Mouse (Mus musculus): ENCODE results near the gene T.

DNA sequence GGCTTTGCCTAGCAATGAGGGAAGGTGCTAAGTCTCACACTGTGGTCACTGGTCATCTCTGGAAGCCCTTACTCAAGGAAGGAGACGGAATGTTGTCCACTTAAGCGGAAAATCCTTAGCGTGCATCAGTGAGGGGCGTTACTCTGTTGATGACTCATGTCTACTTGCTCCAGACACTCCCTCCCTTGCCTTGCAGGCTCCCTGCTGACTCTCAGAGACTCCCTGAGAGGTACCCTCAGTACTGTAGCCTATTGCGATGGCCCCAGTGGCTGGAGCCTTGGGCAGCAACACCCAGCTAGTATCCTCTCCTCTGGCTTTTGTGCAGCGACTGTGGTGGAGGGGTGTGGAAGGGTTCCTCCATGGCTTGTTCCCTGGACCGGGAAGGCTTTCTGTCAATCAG is 21.4 kb downstream of the T start:
- no peak for TF ChIP-seq CTCF (IDR thresholded peaks at IDR 0.05)
- no peak for TF ChIP-seq EP300 (IDR thresholded peaks at IDR 0.05)
